Mouse (Mus musculus): Measurements from ENCODE around the gene Zfp488. TPM values are rescaled to one million over a fixed set of nuclear protein-coding genes. Genes with fewer than 3 reads are reported as not detected.
A peak's percentile ranks its signal among the peaks of the same experiment; 100 is the strongest.

The Zfp488 gene
- polyA plus RNA-seq, 1 experiment from 2014 or later: not detected

DNA sequence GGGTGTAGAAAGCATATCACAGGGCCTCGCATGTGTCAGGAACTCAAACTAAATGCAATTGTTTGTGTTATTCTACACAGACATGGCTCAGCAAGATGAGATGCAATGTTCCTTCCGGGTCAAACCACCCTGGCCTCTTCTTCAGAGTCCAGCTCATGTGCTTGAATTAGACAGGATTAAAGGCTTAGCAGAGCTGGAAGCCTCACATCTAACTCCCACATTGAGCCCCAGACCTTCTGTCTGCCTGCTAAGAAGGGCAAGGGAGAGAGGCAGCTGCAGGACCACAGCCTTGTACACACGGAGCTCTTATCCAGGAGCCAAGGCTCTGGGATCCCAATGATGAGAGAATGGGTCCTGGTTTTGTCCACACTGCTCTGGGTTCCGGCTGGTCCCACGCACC lies 24.8 kb downstream of the Zfp488 start, which contains the start of gene Rbp3:
Rbp3 (plus strand) TSS at position 243 of the 400 bp plus-strand sequence.
- no peak within 1 kb of the TSS for H3K27ac ChIP-seq (ENCODE audit: low read length)
- no peak for ATAC-seq (ENCODE audit: low FRiP score, low TSS enrichment)
- H3K9me3 ChIP-seq (ENCODE audit: low read length): no peaks in the 10 kb centered on the region
- no peaks in the 10 kb centered on the region for H3K4me1 ChIP-seq (ENCODE audit: insufficient read depth, low read length)
- no peak within 1 kb of the TSS for H3K4me3 ChIP-seq (ENCODE audit: low read length)
- H3K36me3 ChIP-seq (ENCODE audit: insufficient read depth, low read length): no peaks in the 10 kb centered on the region
- H3K27me3 ChIP-seq (ENCODE audit: insufficient read depth, low read length): no peaks in the 10 kb centered on the region
- no peak within 1 kb of the TSS for H3K9ac ChIP-seq (replicated peaks; ENCODE audit: low read length)
- no peak within 1 kb of the TSS for H3K4me2 ChIP-seq (replicated peaks; ENCODE audit: low read depth, low read length)
- 90% methylated on average over 5 of the region's 5 CpGs for WGBS

DNA sequence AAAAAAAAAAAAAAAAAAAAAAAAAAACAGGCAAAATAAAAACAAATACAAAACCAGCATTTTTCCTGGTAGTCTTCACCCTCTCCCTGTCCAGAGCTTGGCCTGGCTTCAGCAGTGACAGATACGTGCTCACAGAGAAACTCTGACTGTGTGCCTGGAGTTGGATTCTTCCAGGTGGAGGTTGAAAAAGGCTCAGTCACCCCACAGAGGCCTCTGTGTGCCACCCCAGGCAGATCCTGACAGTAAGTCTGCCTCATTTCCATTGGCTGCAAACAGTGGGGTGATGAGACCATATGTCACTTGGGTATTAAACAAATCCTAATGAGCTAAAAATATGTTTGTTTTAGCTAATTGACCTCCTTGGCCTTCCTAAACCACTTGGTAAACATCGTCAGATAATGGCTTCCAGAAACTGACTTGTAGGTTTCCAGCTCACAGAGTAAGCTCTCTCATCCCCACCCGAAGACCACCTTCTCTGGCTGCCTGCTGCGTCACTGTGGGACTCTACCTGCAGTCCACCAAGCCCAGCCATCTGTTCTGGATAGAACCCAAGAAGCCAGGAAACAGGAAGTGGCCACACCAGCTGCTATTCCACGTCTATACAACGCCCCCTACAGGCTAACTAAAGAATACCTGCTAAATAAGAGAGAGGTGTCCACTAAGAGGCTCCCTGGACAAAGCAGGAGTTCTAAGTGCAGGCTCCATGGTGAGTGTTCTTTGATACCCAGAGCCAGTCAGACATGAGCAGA lies 26.2 kb downstream of the Zfp488 start:
- ATAC-seq (ENCODE audit: low FRiP score, low TSS enrichment): no peak
- no peaks in the 10 kb centered on the region for H3K36me3 ChIP-seq (ENCODE audit: insufficient read depth, low read length)
- 63% methylated on average over 6 of the region's 6 CpGs for WGBS
- H3K4me1 ChIP-seq (ENCODE audit: insufficient read depth, low read length): no peaks in the 10 kb centered on the region
- H3K9me3 ChIP-seq (ENCODE audit: low read length): no peaks in the 10 kb centered on the region
- no peaks in the 10 kb centered on the region for H3K27me3 ChIP-seq (ENCODE audit: insufficient read depth, low read length)
- no peak overlapping the region for H3K9ac ChIP-seq (replicated peaks; ENCODE audit: low read length)
- no peak overlapping the region for H3K27ac ChIP-seq (ENCODE audit: low read length)
- no peak overlapping the region for H3K4me3 ChIP-seq (ENCODE audit: low read length)
- no peak overlapping the region for H3K4me2 ChIP-seq (replicated peaks; ENCODE audit: low read depth, low read length)

DNA sequence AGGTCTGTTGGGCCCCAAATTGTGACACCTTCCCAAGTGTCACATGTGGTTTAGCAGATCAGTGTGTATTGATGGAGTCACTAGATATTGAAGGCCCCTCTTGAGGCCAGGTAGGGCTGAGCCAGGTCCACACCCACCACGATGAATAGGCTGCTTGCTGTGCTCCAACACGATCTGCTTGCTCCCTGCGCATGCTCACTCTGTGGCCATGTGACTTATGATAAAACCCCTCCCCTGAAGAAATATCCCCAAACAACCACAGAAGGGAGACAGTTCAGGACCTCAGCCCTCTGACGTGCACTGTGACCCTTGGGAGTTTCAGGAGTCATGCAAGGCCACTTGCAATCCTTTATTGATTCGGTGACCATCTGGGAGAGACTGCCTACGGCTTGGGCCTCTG lies 32.4 kb downstream of the Zfp488 start:
- Histone ChIP-seq H3K27ac (ENCODE audit: low read length) (no peak overlapping the region), H3K36me3 (ENCODE audit: insufficient read depth, low read length) (no peaks in the 10 kb centered on the region), H3K27me3 (ENCODE audit: insufficient read depth, low read length) (no peaks in the 10 kb centered on the region), H3K4me2 (replicated peaks; ENCODE audit: low read depth, low read length) (no peak overlapping the region), H3K4me1 (ENCODE audit: insufficient read depth, low read length) (no peaks in the 10 kb centered on the region), H3K4me3 (ENCODE audit: low read length) (no peak overlapping the region), H3K9me3 (ENCODE audit: low read length) (no peaks in the 10 kb centered on the region), H3K9ac (replicated peaks; ENCODE audit: low read length) (no peak overlapping the region)
- ATAC-seq (ENCODE audit: low FRiP score, low TSS enrichment): no peak
- 72% methylated on average over 6 of the region's 6 CpGs for WGBS

DNA sequence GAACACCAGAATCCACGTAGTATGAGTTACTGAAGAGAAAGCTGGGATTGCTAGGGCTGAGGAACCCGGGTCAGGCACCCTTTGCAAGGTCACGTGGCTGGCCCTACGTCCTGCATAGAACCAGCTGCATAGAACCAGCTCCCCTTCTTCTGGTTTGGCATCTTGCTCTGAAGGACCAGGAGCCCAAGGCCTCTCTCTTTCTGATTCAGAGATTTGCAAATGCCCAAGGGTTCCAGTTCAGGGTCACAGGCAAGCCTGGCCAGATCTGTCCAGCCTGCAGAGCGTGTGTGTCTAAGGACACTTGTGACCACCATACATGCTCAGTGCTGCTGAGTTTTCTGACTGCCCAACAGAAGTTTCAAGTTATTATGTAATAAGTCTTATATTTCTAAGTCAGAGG lies 36.3 kb downstream of the Zfp488 start:
- ATAC-seq (ENCODE audit: low FRiP score, low TSS enrichment): no peak
- Histone ChIP-seq H3K27me3 (ENCODE audit: insufficient read depth, low read length) (no peaks in the 10 kb centered on the region), H3K36me3 (ENCODE audit: insufficient read depth, low read length) (no peaks in the 10 kb centered on the region), H3K4me3 (ENCODE audit: low read length) (no peak overlapping the region), H3K27ac (ENCODE audit: low read length) (no peak overlapping the region), H3K4me2 (replicated peaks; ENCODE audit: low read depth, low read length) (no peak overlapping the region), H3K9ac (replicated peaks; ENCODE audit: low read length) (no peak overlapping the region), H3K9me3 (ENCODE audit: low read length) (no peaks in the 10 kb centered on the region), H3K4me1 (ENCODE audit: insufficient read depth, low read length) (no peaks in the 10 kb centered on the region)
- WGBS: 73% methylated on average over 5 of the region's 5 CpGs

DNA sequence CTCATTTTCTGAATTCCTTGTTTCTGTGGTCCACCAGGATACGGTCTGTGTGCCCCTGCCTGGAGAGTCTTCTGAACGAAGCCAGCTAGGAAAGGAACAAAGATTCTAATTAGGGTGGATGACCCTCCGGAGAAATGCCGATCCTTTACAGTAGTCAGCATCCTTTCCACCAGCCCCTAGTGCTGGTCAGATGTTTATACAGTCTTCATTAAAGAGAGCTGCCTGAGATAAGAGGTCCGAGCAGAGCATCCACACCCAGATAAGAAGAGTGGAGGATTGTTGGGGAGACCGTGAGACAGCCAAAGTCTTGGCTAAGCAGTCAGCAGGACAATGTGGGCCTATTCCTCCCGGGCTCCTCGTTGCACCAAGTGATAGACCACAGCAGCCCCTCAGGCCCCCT lies 37.8 kb downstream of the Zfp488 start, which contains the start of gene Gdf2:
Gdf2 (plus strand) TSS at position 301 of the 400 bp plus-strand sequence.
- Histone ChIP-seq H3K36me3 (ENCODE audit: insufficient read depth, low read length) (no peaks in the 10 kb centered on the region), H3K9me3 (ENCODE audit: low read length) (no peaks in the 10 kb centered on the region), H3K4me2 (replicated peaks; ENCODE audit: low read depth, low read length) (no peak within 1 kb of the TSS), H3K27me3 (ENCODE audit: insufficient read depth, low read length) (no peaks in the 10 kb centered on the region), H3K4me1 (ENCODE audit: insufficient read depth, low read length) (no peaks in the 10 kb centered on the region), H3K9ac (replicated peaks; ENCODE audit: low read length) (no peak within 1 kb of the TSS), H3K27ac (ENCODE audit: low read length) (no peak within 1 kb of the TSS), H3K4me3 (ENCODE audit: low read length) (no peak within 1 kb of the TSS)
- WGBS: 80% methylated on average over 8 of the region's 8 CpGs
- no peak for ATAC-seq (ENCODE audit: low FRiP score, low TSS enrichment)

DNA sequence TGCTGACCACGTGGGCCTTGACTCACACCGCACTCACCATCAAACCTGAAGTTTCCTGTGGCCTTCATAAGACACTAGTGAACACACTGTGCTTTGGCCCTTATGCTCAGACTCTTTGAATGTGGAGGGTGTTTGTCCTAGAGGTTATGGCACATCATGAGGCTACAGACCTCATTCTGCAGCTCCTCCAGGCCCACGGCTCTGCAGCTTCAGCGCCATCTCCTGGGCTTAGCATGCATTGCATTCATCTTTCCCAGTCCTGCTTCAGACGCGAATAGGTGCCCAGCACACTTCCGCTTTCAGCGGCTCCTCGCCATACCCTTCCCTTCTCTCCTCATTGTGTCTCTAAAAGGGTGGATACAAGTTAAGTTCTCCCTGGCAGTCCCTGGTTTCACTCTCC lies 39.4 kb downstream of the Zfp488 start:
- 29% methylated on average over 9 of the region's 9 CpGs for WGBS
- Histone ChIP-seq H3K36me3 (ENCODE audit: insufficient read depth, low read length) (no peaks in the 10 kb centered on the region), H3K4me2 (replicated peaks; ENCODE audit: low read depth, low read length) (peak overlapping the region; percentile 39; the same call in 1 of the 2 replicates), H3K4me1 (ENCODE audit: insufficient read depth, low read length) (no peaks in the 10 kb centered on the region), H3K27ac (ENCODE audit: low read length) (no peak overlapping the region), H3K9ac (replicated peaks; ENCODE audit: low read length) (peak overlapping the region; percentile 46; the same call in 1 of the 2 replicates), H3K27me3 (ENCODE audit: insufficient read depth, low read length) (no peaks in the 10 kb centered on the region), H3K4me3 (ENCODE audit: low read length) (no peak overlapping the region), H3K9me3 (ENCODE audit: low read length) (no peaks in the 10 kb centered on the region)
- ATAC-seq (ENCODE audit: low FRiP score, low TSS enrichment): no peak

DNA sequence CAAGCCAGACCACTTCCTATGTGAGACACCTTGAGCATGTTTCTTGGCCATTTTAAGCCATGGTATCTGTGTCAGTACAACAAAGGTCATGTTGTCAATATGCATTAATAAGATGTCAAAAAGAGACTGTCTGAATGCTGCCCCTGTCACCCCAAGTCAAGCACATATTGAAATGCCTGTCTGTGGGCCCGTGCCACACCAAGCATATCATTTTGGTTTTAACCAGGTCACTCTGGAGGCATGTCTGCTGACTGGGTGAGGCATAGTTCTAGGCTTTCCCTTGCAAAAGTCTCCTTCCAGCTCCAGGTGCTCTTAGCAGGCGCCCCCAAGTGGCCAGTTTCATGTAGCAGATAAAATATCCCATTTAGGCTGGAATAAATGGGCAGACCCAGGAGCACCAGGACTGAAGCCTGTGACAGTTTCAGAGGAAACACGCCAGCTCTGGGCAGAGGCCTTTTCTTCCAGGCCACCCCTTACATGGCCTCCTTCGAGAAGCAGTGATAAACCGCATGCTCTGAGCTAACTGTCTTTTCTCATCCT lies 44.7 kb downstream of the Zfp488 start:
- no peaks in the 10 kb centered on the region for H3K4me1 ChIP-seq (ENCODE audit: insufficient read depth, low read length)
- H3K9ac ChIP-seq (replicated peaks; ENCODE audit: low read length): no peak overlapping the region
- H3K4me3 ChIP-seq (ENCODE audit: low read length): no peak overlapping the region
- H3K9me3 ChIP-seq (ENCODE audit: low read length): no peaks in the 10 kb centered on the region
- H3K36me3 ChIP-seq (ENCODE audit: insufficient read depth, low read length): no peaks in the 10 kb centered on the region
- H3K4me2 ChIP-seq (replicated peaks; ENCODE audit: low read depth, low read length): no peak overlapping the region
- ATAC-seq (ENCODE audit: low FRiP score, low TSS enrichment): 0 out of 2 replicates have a peak, but pooled peaks have one; percentile 36
- no peak overlapping the region for H3K27ac ChIP-seq (ENCODE audit: low read length)
- 44% methylated on average over 5 of the region's 5 CpGs for WGBS
- peaks cover 29% of the 10 kb centered on the region for H3K27me3 ChIP-seq (ENCODE audit: insufficient read depth, low read length)

DNA sequence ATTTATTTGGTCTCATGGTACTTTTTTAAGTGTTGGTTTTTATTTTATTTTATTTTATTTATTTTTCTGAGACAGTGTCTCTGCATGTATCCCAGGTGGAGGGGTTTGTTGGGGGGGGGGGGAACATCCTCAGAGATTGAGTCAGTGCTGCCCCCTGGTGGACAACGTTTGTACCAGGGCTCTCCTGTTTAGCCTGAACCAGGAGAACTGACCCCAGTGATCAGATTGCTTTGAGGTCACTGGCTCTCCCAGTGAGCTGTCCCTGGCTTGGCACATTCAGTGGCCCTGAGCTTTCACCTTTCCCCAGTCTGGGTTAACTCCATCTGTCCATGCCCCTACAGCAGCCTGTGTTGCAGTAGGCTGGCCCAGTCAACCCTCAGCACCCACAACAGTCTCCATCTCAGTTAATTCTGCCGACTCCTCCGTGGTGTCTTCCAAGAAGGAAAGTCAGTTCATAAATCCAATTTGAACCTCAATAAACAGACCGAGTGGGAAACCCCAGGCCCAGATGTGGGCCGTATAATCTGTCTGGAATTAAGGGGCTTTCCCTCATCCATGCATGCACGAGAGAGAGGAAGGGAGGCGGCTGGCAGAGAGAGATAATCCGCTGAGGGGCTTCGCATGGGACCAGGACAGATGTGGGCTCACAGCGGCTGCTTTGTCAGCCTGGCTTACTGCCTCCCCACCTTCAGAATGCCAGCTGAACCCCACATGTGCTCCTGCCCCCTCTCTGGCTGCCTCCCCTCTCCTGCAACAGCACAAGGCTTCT lies 45.4 kb downstream of the Zfp488 start:
- no peak overlapping the region for H3K4me2 ChIP-seq (replicated peaks; ENCODE audit: low read depth, low read length)
- no peak overlapping the region for H3K9ac ChIP-seq (replicated peaks; ENCODE audit: low read length)
- WGBS: 65% methylated on average over 10 of the region's 10 CpGs
- peak; percentile 39 for ATAC-seq (ENCODE audit: low FRiP score, low TSS enrichment)
- peaks cover 33% of the 10 kb centered on the region for H3K27me3 ChIP-seq (ENCODE audit: insufficient read depth, low read length)
- H3K36me3 ChIP-seq (ENCODE audit: insufficient read depth, low read length): no peaks in the 10 kb centered on the region
- H3K4me1 ChIP-seq (ENCODE audit: insufficient read depth, low read length): no peaks in the 10 kb centered on the region
- no peaks in the 10 kb centered on the region for H3K9me3 ChIP-seq (ENCODE audit: low read length)
- no peak overlapping the region for H3K27ac ChIP-seq (ENCODE audit: low read length)
- no peak overlapping the region for H3K4me3 ChIP-seq (ENCODE audit: low read length)

DNA sequence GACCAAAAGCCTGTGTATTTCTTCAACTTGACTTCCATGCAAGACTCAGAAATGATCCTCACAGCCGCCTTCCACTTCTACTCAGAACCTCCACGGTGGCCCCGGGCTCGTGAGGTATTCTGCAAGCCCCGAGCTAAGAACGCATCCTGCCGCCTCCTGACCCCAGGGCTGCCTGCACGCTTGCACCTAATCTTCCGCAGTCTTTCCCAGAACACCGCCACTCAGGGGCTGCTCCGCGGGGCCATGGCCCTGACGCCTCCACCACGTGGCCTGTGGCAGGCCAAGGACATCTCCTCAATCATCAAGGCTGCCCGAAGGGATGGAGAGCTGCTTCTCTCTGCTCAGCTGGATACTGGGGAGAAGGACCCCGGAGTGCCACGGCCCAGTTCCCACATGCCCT lies 46.7 kb downstream of the Zfp488 start:
- H3K4me3 ChIP-seq (ENCODE audit: low read length): no peak overlapping the region
- H3K9ac ChIP-seq (replicated peaks; ENCODE audit: low read length): no peak overlapping the region
- no peak; the same call in 1 of the 2 replicates for ATAC-seq (ENCODE audit: low FRiP score, low TSS enrichment)
- no peak overlapping the region for H3K27ac ChIP-seq (ENCODE audit: low read length)
- H3K36me3 ChIP-seq (ENCODE audit: insufficient read depth, low read length): no peaks in the 10 kb centered on the region
- WGBS: 44% methylated on average over 17 of the region's 17 CpGs
- H3K4me2 ChIP-seq (replicated peaks; ENCODE audit: low read depth, low read length): no peak overlapping the region
- no peaks in the 10 kb centered on the region for H3K4me1 ChIP-seq (ENCODE audit: insufficient read depth, low read length)
- peaks cover 36% of the 10 kb centered on the region for H3K27me3 ChIP-seq (ENCODE audit: insufficient read depth, low read length)
- no peaks in the 10 kb centered on the region for H3K9me3 ChIP-seq (ENCODE audit: low read length)
